Mouse (Mus musculus): ENCODE data around the gene Slc27a4.
A peak's percentile ranks its signal among the peaks of the same experiment; 100 is the strongest.

The Slc27a4 gene

DNA sequence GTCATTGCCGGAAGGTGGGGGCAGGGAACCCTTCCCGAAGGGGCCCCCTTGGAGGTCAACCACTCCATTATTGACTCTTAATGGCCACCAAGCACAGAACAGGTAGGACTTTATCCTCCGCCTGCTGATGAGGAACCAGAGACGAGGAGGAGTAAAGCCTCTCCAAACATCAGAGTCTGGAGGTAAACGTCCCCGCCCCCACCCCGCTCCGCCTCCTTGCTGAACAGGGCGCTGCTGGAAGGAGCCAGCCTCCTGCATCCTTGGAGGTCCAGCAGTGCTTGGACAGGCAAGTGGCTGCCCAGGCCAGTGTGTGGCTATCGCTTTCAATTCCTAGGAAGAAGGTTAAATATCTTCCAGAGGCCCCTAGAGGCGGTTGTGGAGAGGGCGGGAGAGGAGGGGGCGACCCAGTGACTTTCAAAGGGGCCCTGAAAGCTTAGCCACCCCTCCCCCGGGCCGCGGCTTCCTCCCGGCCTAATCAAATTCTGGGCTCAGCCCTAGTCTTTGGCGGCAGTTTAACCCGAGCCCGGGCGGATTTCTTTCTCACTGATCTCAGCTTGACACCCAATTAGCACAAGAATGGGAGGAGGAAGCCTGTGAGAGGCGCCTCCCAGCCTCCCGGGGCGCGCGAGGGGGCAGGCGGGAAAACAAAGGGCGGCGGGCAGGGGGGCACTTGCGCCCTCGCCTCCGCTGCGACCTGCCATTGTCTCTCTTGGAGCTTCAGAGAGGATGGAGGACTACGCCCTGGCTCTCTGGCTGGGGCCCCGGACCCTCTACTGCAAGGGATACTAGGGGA lies 17.8 kb downstream of the Slc27a4 start, which contains the start of gene Urm1:
Gene Urm1, plus strand, starts transcription at position 51 of the 793 bp plus-strand sequence.
- peak; percentile 77 to 82 for DNase-seq (ENCODE audit: low spot score in 2 of 2)

GRCm38 (mm10) chr2:29826318-29826925 lies 24.0 kb downstream of the Slc27a4 start:
- no peak for DNase-seq (ENCODE audit: low spot score in 2 of 2)

- peak; percentile 97 to 98 for DNase-seq (ENCODE audit: low spot score in 2 of 2)
These were observed 24.7 kb downstream of the Slc27a4 start for GRCm38 (mm10) chr2:29826926-29827708.

- DNase-seq (ENCODE audit: low spot score in 2 of 2): no peak
These were observed 25.2 kb downstream of the Slc27a4 start for GRCm38 (mm10) chr2:29827709-29828024.

GRCm38 (mm10) chr2:29831106-29831505 lies 28.7 kb downstream of the Slc27a4 start:
- DNase-seq (ENCODE audit: low spot score in 2 of 2): peak; percentile 55 to 72

DNA sequence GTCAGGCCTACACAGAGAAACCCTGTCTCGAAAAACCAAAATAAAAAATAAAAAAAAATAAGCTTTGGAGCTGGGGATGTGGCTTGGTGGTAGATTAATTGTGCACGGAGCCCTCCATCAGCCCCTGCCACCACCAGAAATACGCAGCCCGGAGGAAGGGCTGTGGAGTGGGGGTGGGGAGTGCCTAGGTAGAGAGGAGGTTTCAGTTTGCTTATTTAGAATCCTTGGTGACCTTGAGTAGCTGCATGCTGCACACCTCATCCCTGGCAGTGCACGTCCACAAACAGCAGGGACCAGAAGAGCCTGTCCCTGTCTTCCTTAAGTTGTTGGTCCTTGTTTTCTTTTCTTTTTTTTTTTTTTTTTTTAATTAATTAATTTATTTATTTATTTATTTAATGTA lies 31.4 kb downstream of the Slc27a4 start:
- DNase-seq (ENCODE audit: low spot score in 2 of 2): no peak

GRCm38 (mm10) chr2:29835391-29835899 lies 33.0 kb downstream of the Slc27a4 start:
- no peak for DNase-seq (ENCODE audit: low spot score in 2 of 2)

DNA sequence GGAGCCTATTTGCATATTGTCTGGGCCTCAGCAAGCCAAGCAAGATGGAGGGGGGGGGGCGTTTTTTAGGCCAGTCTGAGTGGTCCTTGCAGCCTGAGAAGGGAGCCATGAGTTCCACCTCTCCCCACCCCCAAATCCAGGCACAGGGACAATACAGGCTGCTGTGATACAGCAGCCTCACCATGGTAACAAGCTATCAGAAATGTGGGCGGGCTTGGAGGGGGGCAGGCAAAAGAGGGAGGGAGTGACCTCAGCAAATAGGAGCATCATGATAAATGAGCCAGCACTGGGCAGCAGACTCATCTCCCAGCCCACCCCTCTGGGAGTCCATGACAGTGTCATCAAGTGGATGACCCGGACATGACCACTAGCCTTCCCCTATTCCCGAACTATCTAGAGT lies 37.0 kb downstream of the Slc27a4 start:
- no peak for DNase-seq (ENCODE audit: low spot score in 2 of 2)

- peak in 1 of 2 experiments; percentile 39 for DNase-seq (ENCODE audit: low spot score in 2 of 2)
These were observed 41.0 kb downstream of the Slc27a4 start for GRCm38 (mm10) chr2:29843231-29844105.

DNA sequence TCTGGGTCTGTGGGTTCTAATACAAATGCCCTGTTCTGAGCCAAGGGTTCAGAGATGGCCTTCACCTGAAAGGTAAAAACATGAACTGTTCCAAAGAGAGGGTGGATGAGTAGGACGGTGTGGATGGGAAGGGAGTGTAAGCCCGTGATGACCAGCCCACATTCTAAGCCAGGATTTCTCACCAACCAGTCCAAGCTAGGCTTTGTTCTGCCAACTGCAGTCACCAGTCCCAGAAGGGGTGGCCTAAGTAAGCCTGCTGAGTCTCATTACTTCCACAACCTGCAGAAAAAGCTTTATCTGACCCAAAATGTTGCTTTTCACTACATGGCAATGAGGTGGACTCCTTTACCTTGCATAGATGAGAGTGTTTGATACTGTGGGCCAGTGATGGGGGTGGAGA lies 41.7 kb downstream of the Slc27a4 start:
- DNase-seq (ENCODE audit: low spot score in 2 of 2): no peak

GRCm38 (mm10) chr2:29844661-29845060 lies 42.2 kb downstream of the Slc27a4 start:
- DNase-seq (ENCODE audit: low spot score in 2 of 2): no peak

GRCm38 (mm10) chr2:29845636-29846035 lies 43.2 kb downstream of the Slc27a4 start:
- DNase-seq (ENCODE audit: low spot score in 2 of 2): no peak

- peak; percentile 61 to 66 for DNase-seq (ENCODE audit: low spot score in 2 of 2)
These were observed 43.8 kb downstream of the Slc27a4 start for GRCm38 (mm10) chr2:29846061-29846853.

- no peak for DNase-seq (ENCODE audit: low spot score in 2 of 2)
These were observed 44.5 kb downstream of the Slc27a4 start for GRCm38 (mm10) chr2:29846911-29847310.

- DNase-seq (ENCODE audit: low spot score in 2 of 2): no peak
These were observed 46.6 kb downstream of the Slc27a4 start for GRCm38 (mm10) chr2:29849041-29849440.

GRCm38 (mm10) chr2:29849841-29850480 lies 47.5 kb downstream of the Slc27a4 start:
- peak; percentile 45 to 61 for DNase-seq (ENCODE audit: low spot score in 2 of 2)

- no peak for DNase-seq (ENCODE audit: low spot score in 2 of 2)
These were observed 50.6 kb downstream of the Slc27a4 start for GRCm38 (mm10) chr2:29852957-29853485.

DNA sequence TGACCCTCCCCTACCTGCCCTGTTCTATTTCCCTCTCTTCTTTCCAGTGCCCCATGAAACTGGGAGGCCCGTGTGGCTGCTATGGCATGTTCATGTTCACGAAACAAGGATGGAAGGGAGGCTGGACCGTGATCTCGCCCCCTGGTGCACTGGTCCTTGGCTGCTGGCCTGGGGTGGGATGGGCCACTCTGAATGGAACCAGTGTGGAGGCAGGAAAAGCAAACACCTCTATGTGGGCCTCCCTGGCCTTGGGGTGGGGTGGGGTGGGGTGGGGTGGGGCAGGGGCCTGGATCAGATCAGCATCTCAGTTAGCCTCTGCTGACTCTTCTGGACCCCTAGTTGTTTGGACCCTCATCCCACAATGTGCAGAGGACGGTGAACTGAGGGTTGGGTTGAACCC lies 51.3 kb downstream of the Slc27a4 start:
- DNase-seq (ENCODE audit: low spot score in 2 of 2): no peak

DNA sequence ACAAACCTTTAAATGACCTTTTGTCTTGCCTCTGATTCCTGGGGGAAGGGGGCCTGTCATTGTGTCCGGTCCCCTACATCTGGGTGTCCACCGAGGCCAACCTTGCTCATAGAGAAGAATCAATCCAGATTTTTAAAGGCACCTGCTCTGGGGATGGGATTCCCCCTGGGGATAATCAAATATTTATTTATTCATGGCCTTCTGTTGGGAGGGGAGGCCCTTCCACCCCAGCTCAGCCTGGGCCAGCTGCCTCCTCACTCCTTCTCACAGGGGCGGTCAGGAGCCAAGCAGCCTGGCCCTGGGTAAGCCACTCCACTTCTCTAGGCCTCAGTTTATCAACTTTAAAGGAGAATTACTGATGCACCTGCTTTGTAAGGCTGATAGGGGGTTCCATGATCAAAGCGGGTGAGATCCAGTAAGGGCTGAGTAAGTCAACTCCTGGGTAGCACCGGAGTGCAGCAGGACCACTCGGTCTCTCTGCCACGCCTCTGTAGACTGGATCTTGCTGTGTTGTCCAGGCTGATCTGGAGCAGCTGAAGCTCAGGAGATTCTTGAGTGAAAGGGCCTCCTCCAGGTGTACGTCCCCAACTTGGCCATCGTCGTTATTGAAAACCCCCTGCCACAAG lies 53.3 kb downstream of the Slc27a4 start:
- DNase-seq (ENCODE audit: low spot score in 2 of 2): no peak

Measured in right cerebral cortex, postnatal 10 days (tissue).